Mouse (Mus musculus) kidney, adult 2 months (tissue): Measurements from ENCODE around the gene Atp5k. TPM values are rescaled to one million over a fixed set of nuclear protein-coding genes. Genes with fewer than 3 reads are reported as not detected.

Experiments
- DNase-seq: peaks from one replicate; pipeline ENCODE4 v3.0.0; 2021
- H3K27ac ChIP-seq: fragments of 200-500 bp; 2 replicates; pipeline ENCODE4 v1.5.1; 2012; ENCODE audit warnings: low read depth, low read length, control low read depth, inconsistent platforms; ENCODE audit not compliant: insufficient read depth
- H3K27me3 ChIP-seq: fragments of 200-500 bp; replicated peaks from 2 replicates; pipeline ENCODE4 v1.6.1; 2012; ENCODE audit warnings: mild to moderate bottlenecking, moderate library complexity, low read length, inconsistent platforms; ENCODE audit not compliant: control insufficient read depth, insufficient read depth
- H3K36me3 ChIP-seq: fragments of 200-500 bp; 2 replicates; pipeline ENCODE4 v1.6.1; 2012; ENCODE audit warnings: mild to moderate bottlenecking, moderate library complexity, low read length, inconsistent platforms; ENCODE audit not compliant: control insufficient read depth, insufficient read depth
- H3K4me1 ChIP-seq: fragments of 200-500 bp; 2 replicates; pipeline ENCODE4 v1.6.1; 2011; ENCODE audit warnings: low read length; ENCODE audit not compliant: control insufficient read depth, insufficient read depth
- H3K4me3 ChIP-seq: fragments of 200-500 bp; 2 replicates; pipeline ENCODE4 v1.5.1; 2011; ENCODE audit warnings: mild to moderate bottlenecking, low read depth, low read length, control low read depth; ENCODE audit not compliant: insufficient read depth
- CTCF ChIP-seq: fragments of 200-500 bp; conservative IDR thresholded peaks from 2 replicates; pipeline ENCODE4 v1.5.1; 2011; ENCODE audit warnings: low read depth, mild to moderate bottlenecking, control low read depth, low read length, moderate library complexity, mixed read lengths; ENCODE audit not compliant: insufficient read depth, insufficient read length
- POLR2A ChIP-seq: fragments of 200-500 bp; IDR thresholded peaks from one replicate; pipeline ENCODE4 v1.6.1; 2011; ENCODE audit warnings: low read depth, low read length, control low read depth
- WGBS: fragments of 180-500 bp; shearing (Covaris S2); methylation state at CpG from one replicate; pipeline ENCODE4 v1.1.7; 2018; 5-methylcytosine and 5-hydroxymethylcytosine counted together
- polyA plus RNA-seq: library from polyadenylated mRNA; depleted of rRNA; stranded (reverse); fragments of >200 nt; gene quantifications from 2 replicates; pipeline ENCODE4 v1.2.3, GENCODE M21; 2012; rRNA removed

Atp5k gene
- polyA plus RNA-seq: 103 and 172 TPM in 2 replicates

DNA sequence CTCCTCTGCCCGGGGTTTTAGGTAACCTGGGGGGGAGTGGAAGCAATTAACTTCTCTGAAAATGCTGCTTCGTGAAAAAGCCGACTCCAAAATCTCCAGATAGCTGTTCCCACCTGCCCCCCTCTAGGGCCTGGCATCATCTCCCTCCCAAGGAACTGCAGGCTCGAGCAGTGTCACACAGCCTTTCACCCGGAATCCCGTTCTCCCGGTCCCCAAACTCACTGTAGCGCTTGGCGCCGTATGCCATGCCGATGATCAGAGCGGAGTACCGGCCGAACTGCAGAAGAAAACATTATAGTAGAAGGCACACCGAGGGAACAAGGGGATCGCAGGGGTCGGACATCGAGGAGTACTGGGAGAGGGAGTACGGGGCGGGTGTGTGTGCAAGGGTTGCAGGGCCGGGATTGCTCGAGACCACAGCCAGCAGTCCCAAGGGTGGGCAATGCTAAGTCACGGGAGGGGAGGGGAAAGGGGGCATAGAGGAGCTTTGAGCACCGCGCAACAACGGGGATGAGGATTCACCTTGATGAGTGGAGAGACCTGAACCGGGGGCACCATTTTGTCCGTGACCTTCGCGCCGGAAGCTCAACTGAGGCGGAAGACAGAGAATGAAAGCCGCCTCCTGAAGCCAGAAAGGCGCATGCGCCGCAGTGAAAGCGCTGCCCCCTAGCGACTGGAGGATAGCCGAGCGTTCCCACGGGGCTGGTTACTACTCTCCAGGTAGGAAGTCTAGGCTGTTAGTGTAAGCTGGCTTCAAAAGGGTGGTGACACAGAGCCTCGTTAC, at the start of gene Atp5k:
TSS of gene Atp5k (minus strand) at position 645 of the 784 bp plus-strand sequence.
- DNase-seq: peak; percentile 97
- H3K27me3 ChIP-seq: no peaks in the 10 kb centered on the region
- peak within 1 kb of the TSS; percentile 66 for H3K27ac ChIP-seq
- H3K36me3 ChIP-seq: no peaks in the 10 kb centered on the region
- WGBS: under 1% methylated on average over 42 of the region's 42 CpGs
- peak within 1 kb of the TSS; percentile 84 for H3K4me3 ChIP-seq
- H3K4me1 ChIP-seq: peaks cover 11% of the 10 kb centered on the region; the same call in 1 of the 2 replicates
- TF ChIP-seq CTCF: peak; percentile 87
- TF ChIP-seq POLR2A: peak; percentile 69

DNA sequence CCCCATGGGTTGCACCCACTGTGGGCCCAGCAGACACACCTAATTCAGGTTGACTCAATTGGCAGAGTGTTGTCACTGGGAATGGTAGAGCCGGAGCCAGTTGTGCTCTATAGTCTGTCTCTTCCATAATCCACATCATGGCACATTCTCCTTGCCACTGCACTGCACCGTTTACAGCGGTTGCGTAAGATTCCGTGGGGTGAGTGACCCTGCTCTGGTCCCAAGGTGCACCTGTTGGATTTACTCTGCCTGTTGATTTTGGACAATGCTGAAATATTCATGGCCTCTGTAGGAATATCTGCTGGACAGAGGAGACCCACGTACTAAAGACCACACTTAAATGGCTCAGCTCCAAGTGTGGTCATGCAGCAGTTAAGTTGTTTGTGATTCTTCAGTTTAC, 48.8 kb upstream of the Atp5k start:
- Histone ChIP-seq H3K4me3 (no peak overlapping the region), H3K27ac (no peak overlapping the region), H3K4me1 (no peaks in the 10 kb centered on the region), H3K36me3 (peaks cover 3% of the 10 kb centered on the region; the same call in 1 of the 2 replicates), H3K27me3 (no peaks in the 10 kb centered on the region)
- DNase-seq: no peak
- WGBS: 85% methylated on average over 6 of the region's 6 CpGs
- TF ChIP-seq CTCF: no peak
- no peak for TF ChIP-seq POLR2A

DNA sequence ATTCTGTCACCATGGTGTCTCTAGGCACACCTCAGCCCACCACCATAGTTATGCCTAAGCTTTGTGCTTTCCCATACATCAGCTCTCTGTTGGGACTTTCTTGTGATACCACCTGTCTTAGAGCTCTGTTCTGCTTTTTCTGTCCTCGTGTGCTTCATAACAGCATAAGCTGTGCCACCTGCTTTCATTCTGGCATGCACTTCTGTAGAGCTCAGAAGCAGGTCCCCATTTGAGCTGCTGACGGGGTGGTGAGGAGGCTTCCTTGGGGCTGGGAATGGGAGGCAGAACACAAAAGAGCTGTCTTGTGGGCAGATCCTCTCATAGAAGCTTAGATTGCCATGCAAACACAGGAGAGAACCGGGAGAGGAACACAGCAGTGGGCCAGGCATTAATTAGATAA, 41.7 kb upstream of the Atp5k start:
- WGBS: 95% methylated on average over 3 of the region's 3 CpGs
- no peak overlapping the region for H3K4me3 ChIP-seq
- H3K4me1 ChIP-seq: no peaks in the 10 kb centered on the region
- peaks cover 2% of the 10 kb centered on the region for H3K36me3 ChIP-seq
- TF ChIP-seq POLR2A (no peak), CTCF (no peak)
- H3K27me3 ChIP-seq: no peaks in the 10 kb centered on the region
- no peak for DNase-seq
- H3K27ac ChIP-seq: no peak overlapping the region

DNA sequence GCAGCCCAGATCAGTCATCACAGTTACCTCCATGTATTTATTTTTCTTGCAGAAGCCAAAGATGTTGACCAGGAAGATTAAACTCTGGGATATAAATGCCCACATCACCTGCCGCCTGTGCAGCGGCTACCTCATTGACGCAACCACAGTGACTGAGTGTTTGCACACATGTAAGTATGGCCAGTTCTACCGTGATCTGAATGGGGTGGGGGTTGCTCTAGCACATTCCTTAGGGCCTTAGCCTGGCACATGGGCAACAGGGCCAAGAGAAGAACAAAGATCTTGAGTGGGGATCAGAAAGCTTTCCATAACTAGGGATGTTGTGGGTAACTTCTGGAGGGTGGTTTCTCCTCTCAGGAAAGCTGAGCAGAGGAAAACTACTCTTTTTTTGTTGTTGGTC, 39.5 kb upstream of the Atp5k start:
- DNase-seq: no peak
- H3K4me3 ChIP-seq: no peak overlapping the region
- peaks cover 2% of the 10 kb centered on the region for H3K36me3 ChIP-seq
- WGBS: 90% methylated on average over 4 of the region's 4 CpGs
- no peaks in the 10 kb centered on the region for H3K4me1 ChIP-seq
- TF ChIP-seq POLR2A (no peak), CTCF (no peak)
- H3K27ac ChIP-seq: no peak overlapping the region
- H3K27me3 ChIP-seq: no peaks in the 10 kb centered on the region

DNA sequence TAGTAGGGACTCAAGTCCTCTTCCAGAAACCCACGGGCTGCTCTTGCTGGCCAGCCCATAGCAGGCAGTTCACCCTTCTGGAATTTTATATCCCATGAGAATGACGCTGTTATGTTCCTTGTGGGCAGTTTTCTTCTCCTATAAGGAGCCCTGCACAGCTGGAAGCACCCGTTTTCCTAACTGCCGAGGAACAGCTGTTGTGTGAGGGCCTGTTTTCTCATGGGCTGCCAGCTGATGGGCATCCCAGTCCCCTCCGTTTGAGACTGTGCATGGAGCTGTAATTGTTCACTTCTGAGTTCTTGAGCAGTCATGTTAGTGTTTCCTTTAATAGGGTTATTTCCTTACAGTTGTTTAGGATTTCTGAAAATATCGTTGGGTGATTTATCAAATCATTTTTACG, 35.4 kb upstream of the Atp5k start:
- DNase-seq: no peak
- H3K4me3 ChIP-seq: no peak overlapping the region
- H3K27me3 ChIP-seq: no peaks in the 10 kb centered on the region
- peaks cover 6% of the 10 kb centered on the region; the same call in 1 of the 2 replicates for H3K4me1 ChIP-seq
- H3K27ac ChIP-seq: no peak overlapping the region
- no peaks in the 10 kb centered on the region; the same call in 1 of the 2 replicates for H3K36me3 ChIP-seq
- TF ChIP-seq CTCF (no peak), POLR2A (no peak)
- WGBS: 68% methylated on average over 7 of the region's 7 CpGs

DNA sequence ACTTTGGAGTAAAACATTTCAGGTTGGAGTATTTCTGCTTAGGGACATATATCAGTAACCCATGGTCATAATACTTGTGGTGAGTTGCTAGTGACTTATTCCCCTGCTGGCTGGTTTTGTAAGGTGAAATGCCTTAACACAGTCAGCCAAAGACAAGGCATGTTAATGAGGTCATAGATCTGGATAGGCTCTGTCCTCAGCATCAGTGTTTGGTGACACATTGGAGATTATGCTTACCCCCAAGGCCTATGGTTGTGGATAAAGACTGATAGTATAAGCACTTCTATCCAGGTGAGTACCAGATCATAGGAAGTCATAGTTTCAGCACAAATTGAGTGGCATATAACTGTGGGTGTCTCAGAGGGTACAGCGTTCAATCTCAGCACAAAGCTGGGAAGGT, 32.4 kb upstream of the Atp5k start:
- Histone ChIP-seq H3K36me3 (no peaks in the 10 kb centered on the region), H3K4me3 (no peak overlapping the region), H3K27ac (no peak overlapping the region), H3K4me1 (peaks cover 22% of the 10 kb centered on the region), H3K27me3 (no peaks in the 10 kb centered on the region)
- DNase-seq: no peak
- TF ChIP-seq CTCF (no peak), POLR2A (no peak)
- WGBS: 94% methylated on average over 1 of the region's 1 CpGs

DNA sequence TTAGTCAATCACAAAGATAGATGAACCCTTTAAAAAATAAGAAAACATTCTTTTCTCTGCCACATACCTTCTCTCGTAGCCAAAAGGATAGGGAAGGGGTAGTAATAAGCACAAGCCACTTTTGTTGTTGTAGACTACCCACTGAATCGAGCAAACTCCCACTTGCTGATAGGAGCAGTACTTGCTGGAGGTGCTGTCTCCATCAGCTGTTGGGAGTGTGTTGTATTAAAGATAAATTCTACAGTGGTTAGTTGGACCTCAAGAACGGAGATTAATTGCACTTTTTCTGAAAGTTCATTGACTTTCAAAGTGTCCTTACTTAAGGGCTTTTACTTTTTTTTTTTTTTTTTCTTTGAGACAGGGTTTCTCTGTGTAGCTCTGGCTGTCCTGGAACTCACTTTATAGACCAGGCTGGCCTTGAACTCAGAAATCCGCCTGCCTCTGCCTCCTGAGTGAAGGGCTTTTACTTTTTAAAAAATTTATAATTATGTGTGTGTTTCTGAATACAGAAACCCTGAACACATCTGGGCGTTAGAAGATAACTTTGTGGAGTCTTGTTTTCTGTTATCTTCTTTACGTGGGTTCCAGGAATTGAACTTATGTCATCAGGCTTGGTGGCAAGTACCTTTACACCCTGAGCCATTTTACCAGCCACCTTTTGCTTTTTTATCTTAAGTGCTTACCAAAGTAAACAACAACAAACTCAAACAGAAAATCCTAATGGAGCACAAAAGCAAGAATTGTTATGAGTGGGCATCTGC, 31.1 kb upstream of the Atp5k start:
- no peak for DNase-seq
- TF ChIP-seq CTCF (no peak), POLR2A (no peak)
- Histone ChIP-seq H3K36me3 (no peaks in the 10 kb centered on the region), H3K27ac (no peak overlapping the region), H3K4me1 (peaks cover 22% of the 10 kb centered on the region), H3K4me3 (no peak overlapping the region), H3K27me3 (no peaks in the 10 kb centered on the region)
- WGBS: 75% methylated on average over 6 of the region's 6 CpGs
